Mouse (Mus musculus) MEL (cell line): ENCODE data around the gene Med27. TPM values are rescaled to one million over a fixed set of nuclear protein-coding genes. Genes with fewer than 3 reads are reported as not detected.

ENCODE experiments used
- DNase-seq: peaks from one replicate; pipeline ENCODE4 v3.0.0; 2011; ENCODE audit warnings: low read depth, low spot score
- H3K27ac ChIP-seq: 2 replicates; pipeline ENCODE4 v1.5.1; 2012; ENCODE audit warnings: low read depth, mild to moderate bottlenecking, control low read depth, low read length, moderate library complexity; ENCODE audit not compliant: control insufficient read depth
- H3K27me3 ChIP-seq, 2 experiments: fragments of 150-350 bp in 1 of 2; sonication (generic) in 1 of 2; 2 replicates each; pipeline ENCODE4 v1.6.1; 2012; ENCODE audit warnings: low read length in 2 of 2, mild to moderate bottlenecking in 2 of 2, improper control_type of control experiment in 1 of 2, moderate library complexity in 1 of 2; ENCODE audit not compliant: insufficient read depth in 2 of 2, control insufficient read depth in 1 of 2
- H3K36me3 ChIP-seq, 2 experiments: 2 replicates each; pipeline ENCODE4 v1.6.1; 2012 to 2014; ENCODE audit warnings: low read length in 2 of 2, improper control_type of control experiment in 1 of 2, inconsistent platforms in 1 of 2, mild to moderate bottlenecking in 1 of 2; ENCODE audit not compliant: insufficient read depth in 2 of 2, control insufficient read depth in 1 of 2
- H3K4me1 ChIP-seq, 2 experiments: fragments of 150-350 bp in 1 of 2; sonication (generic) in 1 of 2; 2 replicates each; pipeline ENCODE4 v1.6.1; 2012; ENCODE audit warnings: low read length in 2 of 2, improper control_type of control experiment in 1 of 2, mild to moderate bottlenecking in 1 of 2; ENCODE audit not compliant: insufficient read depth in 2 of 2, control insufficient read depth in 1 of 2
- H3K4me3 ChIP-seq, 2 experiments: fragments of 150-350 bp in 1 of 2; sonication (generic) in 1 of 2; 2 replicates each; pipeline ENCODE4 v1.5.1; 2012; ENCODE audit warnings: low read depth in 2 of 2, low read length in 2 of 2, mild to moderate bottlenecking in 2 of 2, moderate library complexity in 2 of 2, control low read depth in 1 of 2, improper control_type of control experiment in 1 of 2; ENCODE audit not compliant: control insufficient read depth in 1 of 2, insufficient read depth in 1 of 2
- H3K79me2 ChIP-seq: 2 replicates; pipeline ENCODE4 v1.6.1; 2012; ENCODE audit warnings: mild to moderate bottlenecking, low read length, moderate library complexity; ENCODE audit not compliant: control insufficient read depth, poor library complexity, insufficient read depth
- H3K9ac ChIP-seq: 2 replicates; pipeline ENCODE4 v1.6.1; 2012; ENCODE audit warnings: low read depth, mild to moderate bottlenecking, control low read depth, low read length, moderate library complexity; ENCODE audit not compliant: control insufficient read depth, poor library complexity, severe bottlenecking
- H3K9me3 ChIP-seq: fragments of 150-350 bp; sonication (generic); replicated peaks from 2 replicates; pipeline ENCODE4 v1.6.1; 2012; ENCODE audit warnings: mild to moderate bottlenecking, low read length, improper control_type of control experiment, moderate library complexity; ENCODE audit not compliant: insufficient read depth
- BHLHE40 ChIP-seq: IDR thresholded peaks from 2 replicates; pipeline ENCODE4 v1.6.1; 2012; ENCODE audit warnings: low read depth, mild to moderate bottlenecking, inconsistent platforms, low read length, improper control_type of control experiment, borderline replicate concordance
- CHD2 ChIP-seq: IDR thresholded peaks from 2 replicates; pipeline ENCODE4 v1.6.1; 2011; ENCODE audit warnings: low read length, improper control_type of control experiment
- CTCF ChIP-seq, 3 experiments: IDR thresholded peaks in 2 of 3; conservative IDR thresholded peaks in 1 of 3; 2 replicates each; pipeline ENCODE4 v1.5.1; 2011 to 2012; ENCODE audit warnings: low read length in 3 of 3, low read depth in 2 of 3, mild to moderate bottlenecking in 2 of 3, improper control_type of control experiment in 1 of 3, inconsistent platforms in 1 of 3, mixed read lengths in 1 of 3, moderate library complexity in 1 of 3; ENCODE audit not compliant: control insufficient read depth in 1 of 3, insufficient read depth in 1 of 3, poor library complexity in 1 of 3, severe bottlenecking in 1 of 3
- E2F4 ChIP-seq: IDR thresholded peaks from 2 replicates; pipeline ENCODE4 v1.6.1; 2011; ENCODE audit warnings: low read depth, low read length, improper control_type of control experiment, borderline replicate concordance
- EP300 ChIP-seq, 2 experiments: IDR thresholded peaks; 2 replicates each; pipeline ENCODE4 v1.6.1; 2011; ENCODE audit warnings: improper control_type of control experiment in 2 of 2, low read length in 2 of 2, low read depth in 1 of 2, mild to moderate bottlenecking in 1 of 2
- ETS1 ChIP-seq: IDR thresholded peaks from 2 replicates; pipeline ENCODE4 v1.6.1; 2012; ENCODE audit warnings: low read depth, mild to moderate bottlenecking, inconsistent platforms, low read length, improper control_type of control experiment, moderate library complexity
- GABPA ChIP-seq: IDR thresholded peaks from 2 replicates; pipeline ENCODE4 v1.6.1; 2012; ENCODE audit warnings: low read depth, mild to moderate bottlenecking, inconsistent platforms, low read length, improper control_type of control experiment, moderate library complexity
- KAT2A ChIP-seq: conservative IDR thresholded peaks from 2 replicates; pipeline ENCODE4 v1.6.1; 2012; ENCODE audit warnings: low read depth, low read length, improper control_type of control experiment, inconsistent platforms
- MAZ ChIP-seq: IDR thresholded peaks from 2 replicates; pipeline ENCODE4 v1.6.1; 2012; ENCODE audit warnings: low read depth, mild to moderate bottlenecking, inconsistent platforms, low read length, improper control_type of control experiment
- MEF2A ChIP-seq: IDR thresholded peaks from 2 replicates; pipeline ENCODE4 v1.6.1; 2014; ENCODE audit warnings: low read depth, mild to moderate bottlenecking, inconsistent platforms, low read length, improper control_type of control experiment; ENCODE audit not compliant: poor library complexity, insufficient replicate concordance, severe bottlenecking; ENCODE audit errors: extremely low read depth
- MYB ChIP-seq: IDR thresholded peaks from 2 replicates; pipeline ENCODE4 v1.6.1; 2011; ENCODE audit warnings: mild to moderate bottlenecking, low read depth, low read length, improper control_type of control experiment
- MYC ChIP-seq: IDR thresholded peaks from 2 replicates; pipeline ENCODE4 v1.6.1; 2011; ENCODE audit warnings: low read depth, mild to moderate bottlenecking, low read length, improper control_type of control experiment, moderate library complexity
- NELFE ChIP-seq: IDR thresholded peaks from 2 replicates; pipeline ENCODE4 v1.6.1; 2011; ENCODE audit warnings: low read depth, low read length, improper control_type of control experiment
- NRF1 ChIP-seq: IDR thresholded peaks from 2 replicates; pipeline ENCODE4 v1.6.1; 2014; ENCODE audit warnings: low read depth, mild to moderate bottlenecking, inconsistent platforms, low read length, improper control_type of control experiment, moderate library complexity; ENCODE audit not compliant: poor library complexity, insufficient read depth, severe bottlenecking
- POLR2AphosphoS2 ChIP-seq: IDR thresholded peaks from 2 replicates; pipeline ENCODE4 v1.6.1; 2011; ENCODE audit warnings: low read length, improper control_type of control experiment
- RAD21 ChIP-seq: IDR thresholded peaks from 2 replicates; pipeline ENCODE4 v1.6.1; 2011; ENCODE audit warnings: mild to moderate bottlenecking, low read depth, low read length, improper control_type of control experiment
- SMC3 ChIP-seq: IDR thresholded peaks from 2 replicates; pipeline ENCODE4 v1.6.1; 2011; ENCODE audit warnings: low read depth, low read length, improper control_type of control experiment
- TAL1 ChIP-seq: IDR thresholded peaks from 2 replicates; pipeline ENCODE4 v1.6.1; 2012; ENCODE audit warnings: mild to moderate bottlenecking, inconsistent platforms, low read length, moderate library complexity, mixed read lengths
- UBTF ChIP-seq: IDR thresholded peaks from 2 replicates; pipeline ENCODE4 v1.6.1; 2012; ENCODE audit warnings: low read depth, mild to moderate bottlenecking, inconsistent platforms, low read length, improper control_type of control experiment, moderate library complexity, borderline replicate concordance; ENCODE audit not compliant: insufficient read depth
- USF1 ChIP-seq: IDR thresholded peaks from 2 replicates; pipeline ENCODE4 v1.6.1; 2014; ENCODE audit warnings: low read depth, mild to moderate bottlenecking, inconsistent platforms, low read length, improper control_type of control experiment, moderate library complexity
- polyA plus RNA-seq, 2 experiments: library from polyadenylated mRNA; stranded (reverse) in 1 of 2; unstranded in 1 of 2; fragments of >175 nt in 1 of 2; fragments of >200 nt in 1 of 2; gene quantifications; 2 replicates each; pipeline versions ENCODE4 v1.2.1 to v1.2.4; 2012; ENCODE audit warnings: low replicate concordance in 2 of 2, low read depth in 1 of 2; ENCODE audit not compliant: insufficient read length in 2 of 2, insufficient read depth in 1 of 2, missing spikeins in 1 of 2
- total RNA-seq: library from RNA; depleted of rRNA; stranded (reverse); fragments of 300-350 nt; gene quantifications from 2 replicates; pipeline ENCODE4 v1.2.3, GENCODE M21; 2012

The Med27 gene
- total and polyA plus RNA-seq, 3 experiments = 46.3 to 46.9 TPM; not detected in 1

- H3K27me3 ChIP-seq = no peaks in the 10 kb centered on the region
- TF ChIP-seq KAT2A (no peak), CHD2 (no peak), POLR2AphosphoS2 (no peak)
- peaks cover 0 to 10% of the 10 kb centered on the region in 2 experiments; a peak in 2 of 4 replicates for H3K36me3 ChIP-seq
- no peaks in the 10 kb centered on the region for H3K79me2 ChIP-seq
- no peak overlapping the region for H3K4me3 ChIP-seq
- peaks cover 6 to 8% of the 10 kb centered on the region in 2 experiments for H3K4me1 ChIP-seq
- no peak overlapping the region for H3K27ac ChIP-seq
- no peak for DNase-seq
- H3K9me3 ChIP-seq = no peaks in the 10 kb centered on the region
- no peak overlapping the region for H3K9ac ChIP-seq
Observed at GRCm38 (mm10) chr2:29439396-29439795, 92.8 kb downstream of the Med27 start.

GRCm38 (mm10) chr2:29439857-29440502 is 93.4 kb downstream of the Med27 start:
- H3K4me1 ChIP-seq = peaks cover 6 to 8% of the 10 kb centered on the region in 2 experiments
- no peaks in the 10 kb centered on the region for H3K9me3 ChIP-seq
- no peaks in the 10 kb centered on the region for H3K79me2 ChIP-seq
- DNase-seq = peak; percentile 32
- H3K9ac ChIP-seq = no peak overlapping the region
- H3K27ac ChIP-seq = no peak overlapping the region
- no peak overlapping the region for H3K4me3 ChIP-seq
- H3K36me3 ChIP-seq = peaks cover 0 to 10% of the 10 kb centered on the region in 2 experiments; a peak in 2 of 4 replicates
- TF ChIP-seq KAT2A (no peak), BHLHE40 (no peak), EP300 (IDR thresholded peaks at IDR 0.05; ENCODE audit: low read depth in 1 of 2, low read length in 2 of 2) (no peak), NRF1 (no peak), GABPA (no peak), MAZ (no peak), E2F4 (no peak), CTCF (IDR thresholded peaks at IDR 0.05 in 2 of 3, conservative IDR thresholded peaks at IDR 0.05 in 1 of 3; ENCODE audit: control insufficient read depth in 1 of 3, insufficient read depth in 1 of 3, low read depth in 2 of 3, low read length in 3 of 3, poor library complexity in 1 of 3, severe bottlenecking in 1 of 3) (no peak), USF1 (no peak), UBTF (no peak), TAL1 (no peak), MEF2A (no peak), CHD2 (no peak), ETS1 (no peak), SMC3 (no peak), MYB (no peak), NELFE (no peak), MYC (no peak), RAD21 (no peak), POLR2AphosphoS2 (no peak)
- no peaks in the 10 kb centered on the region for H3K27me3 ChIP-seq
